Mouse (Mus musculus): ENCODE results near the gene Gm17361. TPM values are rescaled to one million over a fixed set of nuclear protein-coding genes. Genes with fewer than 3 reads are reported as not detected.
"Not testable (repeated sequence)": the region's sequence is repeated elsewhere in the genome, so short reads cannot be mapped to it uniquely, and the experiment has no call there.

Gm17361 gene
- not detected in 2 replicates for polyA plus RNA-seq (2016; fragmentation: Nextera tagmentation; extraction: Ambion mirVana)

DNA sequence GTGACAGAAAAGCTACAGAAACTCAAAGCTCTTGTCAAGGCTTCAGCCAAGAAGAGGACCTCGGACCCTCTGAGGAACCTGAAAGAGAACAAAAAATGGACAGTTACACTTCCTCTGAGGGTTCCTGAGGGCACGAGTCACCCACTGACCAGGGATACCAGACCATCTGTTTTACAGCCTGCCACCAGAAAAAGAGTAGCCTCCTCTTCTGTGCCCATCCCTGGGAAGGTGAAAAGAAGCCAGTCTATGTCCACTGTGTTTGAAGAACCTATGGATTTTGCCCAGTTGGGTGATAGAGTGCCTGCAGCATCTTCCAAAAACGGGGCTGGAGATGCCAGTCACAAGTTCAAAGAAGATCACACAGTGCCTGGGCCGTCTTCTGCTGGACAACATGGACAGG lies at the start of gene Gm17361:
Gm17361 (plus strand) TSS at position 301 of the 400 bp plus-strand sequence.
- not testable (repeated sequence) for H3K9me3 ChIP-seq (replicated peaks)
- no CpG with 5 or more reads among the region's 4 CpGs for WGBS

More for the DNA sequence above, at the start of gene Gm17361:
- not testable (repeated sequence) for H3K4me2 ChIP-seq (replicated peaks); H3K4me3 ChIP-seq; H3K4me1 ChIP-seq; H3K36me3 ChIP-seq; H3K9ac ChIP-seq; H3K27ac ChIP-seq; H3K27me3 ChIP-seq; ATAC-seq (ENCODE audit: low FRiP score)

All from hindbrain, embryonic 12.5 days (tissue).